Mouse (Mus musculus) hindbrain, embryonic 13.5 days (tissue): Measurements from ENCODE around the gene Gm49318. TPM values are rescaled to one million over a fixed set of nuclear protein-coding genes. Genes with fewer than 3 reads are reported as not detected.

Experiments
- ATAC-seq: fragments of 200-750 bp; cut with Nextera tagmentation; 2 replicates; pipeline ENCODE4 v1.8.0; 2017; ENCODE audit warnings: moderate TSS enrichment; ENCODE audit not compliant: low FRiP score
- H3K27ac ChIP-seq: fragments of 300-500 bp; sonication (generic); 2 replicates; pipeline ENCODE4 v1.5.1; 2015; ENCODE audit warnings: inconsistent platforms, mild to moderate bottlenecking, moderate library complexity
- H3K27me3 ChIP-seq: fragments of 300-500 bp; sonication (generic); 2 replicates; pipeline ENCODE4 v1.6.1; 2015; ENCODE audit warnings: mild to moderate bottlenecking, inconsistent platforms
- H3K36me3 ChIP-seq: fragments of 300-500 bp; sonication (generic); 2 replicates; pipeline ENCODE4 v1.6.1; 2015; ENCODE audit warnings: mild to moderate bottlenecking, inconsistent platforms
- H3K4me1 ChIP-seq: fragments of 300-500 bp; sonication (generic); replicated peaks from 2 replicates; pipeline ENCODE4 v1.6.1; 2015; ENCODE audit warnings: inconsistent platforms
- H3K4me2 ChIP-seq: fragments of 300-500 bp; sonication (generic); 2 replicates; pipeline ENCODE4 v1.6.1; 2015; ENCODE audit warnings: inconsistent platforms, mild to moderate bottlenecking, moderate library complexity
- H3K4me3 ChIP-seq: fragments of 300-500 bp; sonication (generic); 2 replicates; pipeline ENCODE4 v1.5.1; 2015; ENCODE audit warnings: mild to moderate bottlenecking, inconsistent platforms
- H3K9ac ChIP-seq: fragments of 300-500 bp; sonication (generic); 2 replicates; pipeline ENCODE4 v1.6.1; 2015; ENCODE audit warnings: mild to moderate bottlenecking, inconsistent platforms
- H3K9me3 ChIP-seq: fragments of 300-500 bp; sonication (generic); 2 replicates; pipeline ENCODE4 v1.6.1; 2016; ENCODE audit warnings: inconsistent platforms
- WGBS: fragments of 180-500 bp; shearing (Covaris S2); methylation state at CpG from one replicate; pipeline ENCODE4 v1.1.7; 2015; 5-methylcytosine and 5-hydroxymethylcytosine counted together
- polyA plus RNA-seq: library from polyadenylated mRNA; unstranded; fragments of >200 nt; fragmentation: Nextera tagmentation; extraction: Ambion mirVana; gene quantifications from 2 replicates; pipeline ENCODE4 v1.2.1, GENCODE M21; 2015

The Gm49318 gene
- polyA plus RNA-seq, 1 experiment from 2014 or later: not detected

DNA sequence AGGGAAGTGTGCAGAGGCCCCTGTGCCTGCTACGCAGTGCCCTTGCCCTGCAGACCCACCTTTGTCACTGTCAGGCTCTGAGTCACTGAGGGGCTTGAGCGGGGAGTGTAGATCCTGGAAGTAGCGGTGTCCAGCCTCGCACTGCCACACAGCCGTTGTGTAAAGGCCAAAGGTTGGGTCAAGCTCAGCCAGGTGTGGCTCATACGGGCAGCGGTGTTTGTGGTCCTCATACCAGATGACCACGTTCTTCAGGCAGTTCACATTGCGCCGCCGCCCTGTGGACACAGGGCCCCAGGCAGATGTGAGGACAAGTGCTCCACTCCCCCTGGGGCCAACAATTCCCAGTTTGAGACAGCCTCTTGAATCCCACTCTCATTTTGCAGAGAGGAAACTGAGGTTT is 5.4 kb downstream of the Gm49318 start:
- Histone ChIP-seq H3K4me3 (no peak overlapping the region), H3K36me3 (peaks cover 75% of the 10 kb centered on the region), H3K27ac (no peak overlapping the region), H3K4me1 (peaks cover 14% of the 10 kb centered on the region), H3K4me2 (no peak overlapping the region), H3K9ac (no peak overlapping the region), H3K9me3 (no peaks in the 10 kb centered on the region), H3K27me3 (no peaks in the 10 kb centered on the region)
- 99% methylated on average over 11 of the region's 11 CpGs for WGBS
- ATAC-seq: no peak

- H3K4me1 ChIP-seq: peaks cover under 1% of the 10 kb centered on the region
- no peaks in the 10 kb centered on the region for H3K9me3 ChIP-seq
- no peak for ATAC-seq
- H3K9ac ChIP-seq: no peak overlapping the region
- peaks cover 84% of the 10 kb centered on the region for H3K36me3 ChIP-seq
- H3K4me2 ChIP-seq: no peak overlapping the region
- no peak overlapping the region for H3K4me3 ChIP-seq
- H3K27ac ChIP-seq: no peak overlapping the region
- 94% methylated on average over 3 of the region's 3 CpGs for WGBS
- no peaks in the 10 kb centered on the region for H3K27me3 ChIP-seq
Measured at GRCm38 (mm10) chr9:22064341-22064740, 6.7 kb downstream of the Gm49318 start.

DNA sequence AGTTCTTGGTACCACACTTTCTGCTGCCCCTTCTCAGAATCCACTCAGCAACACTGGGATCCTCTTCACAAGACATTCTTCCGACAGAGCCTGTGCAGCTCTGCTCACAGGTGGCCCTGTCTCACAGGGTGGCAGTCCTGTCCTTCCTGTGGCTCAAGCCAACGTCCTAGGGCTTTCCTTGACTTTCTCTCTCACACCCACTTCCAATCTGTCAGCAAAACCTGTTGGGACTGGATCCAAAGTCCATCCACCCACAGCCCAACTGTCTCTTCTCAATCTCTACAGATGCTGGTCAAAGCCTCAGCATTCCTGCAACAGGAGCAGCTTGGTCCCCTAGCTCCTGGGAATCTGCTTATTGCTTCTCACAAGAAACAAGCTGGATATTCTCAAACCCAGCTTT is 9.7 kb downstream of the Gm49318 start:
- Histone ChIP-seq H3K4me3 (no peak overlapping the region), H3K4me1 (no peaks in the 10 kb centered on the region), H3K27me3 (no peaks in the 10 kb centered on the region), H3K9me3 (no peaks in the 10 kb centered on the region), H3K9ac (no peak overlapping the region; the same call in 1 of the 2 replicates), H3K4me2 (no peak overlapping the region), H3K27ac (no peak overlapping the region), H3K36me3 (peaks cover 92% of the 10 kb centered on the region)
- WGBS: 87% methylated on average over 2 of the region's 2 CpGs
- no peak for ATAC-seq

DNA sequence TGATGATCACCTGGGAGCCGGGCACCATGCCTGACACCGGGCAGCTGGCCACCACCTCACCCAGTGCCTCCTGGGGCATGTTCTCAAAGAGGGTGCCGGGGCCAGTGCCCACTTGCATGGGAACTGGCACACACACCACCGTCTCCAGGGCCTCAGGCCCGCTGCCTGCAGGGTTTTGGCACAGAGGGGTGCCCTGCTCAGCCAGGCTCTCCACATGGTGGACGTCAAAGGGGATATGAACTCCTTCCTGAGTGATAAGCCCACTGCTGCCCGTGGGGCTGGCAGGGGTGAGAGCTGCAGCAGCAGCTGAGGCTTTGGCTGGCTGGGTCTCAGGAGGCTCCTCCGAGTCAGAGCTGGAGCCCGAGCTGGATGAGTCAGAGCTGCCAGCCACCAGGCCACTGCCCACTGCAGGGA is 13.0 kb downstream of the Gm49318 start:
- Histone ChIP-seq H3K36me3 (peaks cover 60% of the 10 kb centered on the region), H3K4me1 (peaks cover 8% of the 10 kb centered on the region), H3K9me3 (no peaks in the 10 kb centered on the region), H3K4me3 (no peak overlapping the region), H3K27me3 (peaks cover 8% of the 10 kb centered on the region; the same call in 1 of the 2 replicates), H3K27ac (no peak overlapping the region), H3K9ac (no peak overlapping the region), H3K4me2 (no peak overlapping the region)
- 87% methylated on average over 9 of the region's 9 CpGs for WGBS
- ATAC-seq: no peak

DNA sequence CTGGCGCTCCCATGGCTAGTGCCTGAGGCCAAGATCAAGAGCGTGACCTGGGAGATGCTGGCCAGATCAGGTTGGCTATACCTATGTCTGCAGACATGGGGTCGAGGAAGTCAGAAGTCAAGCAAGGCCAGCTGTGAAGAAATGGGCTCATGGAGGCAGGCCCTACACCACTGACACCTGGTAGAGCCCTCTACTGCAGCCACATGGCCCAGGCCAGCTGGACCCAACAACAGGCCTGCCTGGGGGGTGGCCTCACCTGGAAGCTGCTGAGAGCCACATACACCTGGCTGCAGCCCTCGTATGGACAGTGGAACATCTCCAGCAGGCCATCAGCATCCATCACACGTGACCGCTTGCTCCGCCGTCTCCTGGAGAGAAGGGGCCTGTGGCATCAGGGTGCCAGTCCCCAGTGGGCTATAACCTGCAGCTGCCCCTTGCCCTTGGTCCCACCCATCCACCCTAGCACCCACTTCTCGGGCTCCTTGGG is 14.0 kb downstream of the Gm49318 start:
- peaks cover 8% of the 10 kb centered on the region; the same call in 1 of the 2 replicates for H3K27me3 ChIP-seq
- no peak overlapping the region for H3K4me3 ChIP-seq
- peaks cover 52% of the 10 kb centered on the region for H3K36me3 ChIP-seq
- H3K27ac ChIP-seq: no peak overlapping the region
- 96% methylated on average over 9 of the region's 9 CpGs for WGBS
- no peak for ATAC-seq
- H3K4me2 ChIP-seq: no peak overlapping the region
- H3K9me3 ChIP-seq: no peaks in the 10 kb centered on the region
- H3K4me1 ChIP-seq: peaks cover 11% of the 10 kb centered on the region
- no peak overlapping the region for H3K9ac ChIP-seq

DNA sequence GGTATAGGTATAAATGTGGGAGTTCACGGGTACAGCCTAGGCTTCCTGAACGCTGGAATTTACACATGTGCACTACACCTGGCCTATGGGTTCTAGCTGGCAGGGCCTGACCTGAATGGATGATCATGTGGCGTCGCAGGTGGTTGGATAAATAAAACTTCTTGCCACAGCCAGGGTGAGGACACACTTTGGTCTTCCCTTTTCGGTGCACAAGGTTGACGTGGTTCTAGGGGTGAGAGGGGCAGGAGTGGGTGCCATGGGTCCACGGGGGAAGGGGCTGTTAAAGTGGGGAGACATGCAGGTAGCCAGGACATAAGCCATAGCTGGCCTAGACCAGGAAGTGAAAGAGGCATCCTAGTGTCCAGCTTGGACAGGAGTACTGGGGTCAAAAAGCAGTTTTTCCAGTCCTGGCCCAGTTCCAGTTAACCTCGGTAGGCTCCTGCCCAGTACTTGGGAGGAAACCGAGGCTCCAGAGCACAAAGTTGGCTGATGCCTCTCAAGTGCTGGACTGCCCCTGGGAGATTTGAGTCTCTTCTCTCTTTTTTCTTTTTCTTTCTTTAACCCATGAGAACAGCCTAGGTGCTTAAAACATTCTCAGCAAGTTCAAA is 14.7 kb downstream of the Gm49318 start:
- Histone ChIP-seq H3K9ac (no peak overlapping the region), H3K4me3 (no peak overlapping the region), H3K4me1 (peaks cover 12% of the 10 kb centered on the region), H3K36me3 (peaks cover 45% of the 10 kb centered on the region), H3K4me2 (no peak overlapping the region), H3K27ac (no peak overlapping the region), H3K9me3 (no peaks in the 10 kb centered on the region), H3K27me3 (peaks cover 8% of the 10 kb centered on the region; the same call in 1 of the 2 replicates)
- WGBS: 82% methylated on average over 9 of the region's 9 CpGs
- no peak for ATAC-seq

GRCm38 (mm10) chr9:22055713-22056112 is 15.3 kb downstream of the Gm49318 start:
- Histone ChIP-seq H3K4me3 (no peak overlapping the region), H3K9ac (no peak overlapping the region), H3K9me3 (no peaks in the 10 kb centered on the region), H3K27me3 (peaks cover 8% of the 10 kb centered on the region; the same call in 1 of the 2 replicates), H3K36me3 (peaks cover 38% of the 10 kb centered on the region), H3K4me2 (no peak overlapping the region), H3K27ac (no peak overlapping the region), H3K4me1 (peaks cover 12% of the 10 kb centered on the region)
- ATAC-seq: no peak
- WGBS: 40% methylated on average over 29 of the region's 29 CpGs

DNA sequence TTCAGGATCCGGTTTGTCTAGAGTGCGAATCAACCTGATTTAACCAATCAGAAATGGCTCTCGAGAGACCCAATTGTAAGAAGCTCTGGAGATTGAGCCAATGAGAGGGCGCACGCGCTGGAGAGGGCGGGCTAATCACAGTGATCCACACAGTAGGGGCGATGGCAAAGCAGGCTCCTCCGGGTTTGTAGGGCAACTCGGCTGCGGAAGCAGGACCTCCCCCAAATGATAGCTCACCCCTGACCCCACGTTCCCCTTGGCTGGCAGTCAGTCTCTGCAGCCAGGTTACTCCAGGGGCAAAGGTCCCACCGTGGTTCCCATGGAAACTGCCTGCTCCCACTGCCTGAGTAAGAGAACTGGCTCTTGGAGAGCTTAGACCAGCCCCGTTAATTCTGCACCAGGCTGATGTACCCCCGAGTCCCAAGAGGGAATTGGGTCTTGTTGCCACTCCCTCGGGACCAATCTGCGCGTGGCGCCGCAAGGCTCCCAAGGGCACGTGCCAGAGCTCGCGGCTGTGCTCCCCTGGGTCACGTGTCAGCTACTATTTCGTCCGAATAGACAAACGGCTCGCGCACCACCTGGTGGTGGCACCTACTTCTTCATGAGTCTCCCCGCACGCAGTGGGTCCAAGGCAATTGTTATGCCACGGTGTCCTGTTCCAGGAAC is 16.5 kb downstream of the Gm49318 start:
- Histone ChIP-seq H3K27ac (0 out of 2 replicates have a peak overlapping the region, but pooled peaks have one; percentile 1), H3K4me3 (peak overlapping the region; percentile 20), H3K27me3 (peaks cover 8% of the 10 kb centered on the region; the same call in 1 of the 2 replicates), H3K9ac (no peak overlapping the region), H3K4me2 (peak overlapping the region; percentile 49), H3K9me3 (no peaks in the 10 kb centered on the region), H3K4me1 (peaks cover 19% of the 10 kb centered on the region), H3K36me3 (peaks cover 31% of the 10 kb centered on the region)
- WGBS: 1% methylated on average over 32 of the region's 32 CpGs
- ATAC-seq: peak; percentile 17

GRCm38 (mm10) chr9:22053657-22054056 is 17.4 kb downstream of the Gm49318 start:
- H3K4me3 ChIP-seq: no peak overlapping the region
- no peak overlapping the region for H3K4me2 ChIP-seq
- H3K27ac ChIP-seq: no peak overlapping the region
- no peak overlapping the region for H3K9ac ChIP-seq
- H3K9me3 ChIP-seq: no peaks in the 10 kb centered on the region
- WGBS: 37% methylated on average over 6 of the region's 7 CpGs
- ATAC-seq: no peak
- H3K36me3 ChIP-seq: peaks cover 29% of the 10 kb centered on the region
- peaks cover 27% of the 10 kb centered on the region for H3K4me1 ChIP-seq
- H3K27me3 ChIP-seq: peaks cover 8% of the 10 kb centered on the region; the same call in 1 of the 2 replicates

DNA sequence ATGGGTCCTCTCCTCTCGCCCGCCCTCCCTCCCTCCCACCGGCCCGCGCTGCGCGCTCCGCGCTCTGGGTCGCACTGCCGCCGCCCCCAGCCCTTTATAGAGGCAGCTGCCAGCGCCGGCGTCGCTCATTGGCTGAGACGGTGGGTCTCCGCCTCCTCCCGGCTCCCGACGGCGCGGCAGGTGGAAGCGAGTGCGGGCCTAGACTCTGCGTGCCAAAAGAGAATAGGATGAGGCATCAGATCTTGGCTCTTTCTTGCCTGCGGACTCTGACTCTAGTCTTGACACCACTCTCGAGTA is 19.2 kb downstream of the Gm49318 start, which contains the start of gene Elavl3:
Elavl3 (minus strand) TSS at position 66 of the 297 bp plus-strand sequence.
- no peaks in the 10 kb centered on the region for H3K9me3 ChIP-seq
- H3K4me1 ChIP-seq: peaks cover 45% of the 10 kb centered on the region
- peak within 1 kb of the TSS; percentile 86 for H3K4me3 ChIP-seq
- H3K27me3 ChIP-seq: peaks cover 8% of the 10 kb centered on the region; the same call in 1 of the 2 replicates
- H3K4me2 ChIP-seq: peak within 1 kb of the TSS; percentile 89
- H3K9ac ChIP-seq: peak within 1 kb of the TSS; percentile 99
- 0% methylated on average over 22 of the region's 28 CpGs for WGBS
- H3K36me3 ChIP-seq: peaks cover 13% of the 10 kb centered on the region
- ATAC-seq: peak; percentile 74
- H3K27ac ChIP-seq: peak within 1 kb of the TSS; percentile 97

DNA sequence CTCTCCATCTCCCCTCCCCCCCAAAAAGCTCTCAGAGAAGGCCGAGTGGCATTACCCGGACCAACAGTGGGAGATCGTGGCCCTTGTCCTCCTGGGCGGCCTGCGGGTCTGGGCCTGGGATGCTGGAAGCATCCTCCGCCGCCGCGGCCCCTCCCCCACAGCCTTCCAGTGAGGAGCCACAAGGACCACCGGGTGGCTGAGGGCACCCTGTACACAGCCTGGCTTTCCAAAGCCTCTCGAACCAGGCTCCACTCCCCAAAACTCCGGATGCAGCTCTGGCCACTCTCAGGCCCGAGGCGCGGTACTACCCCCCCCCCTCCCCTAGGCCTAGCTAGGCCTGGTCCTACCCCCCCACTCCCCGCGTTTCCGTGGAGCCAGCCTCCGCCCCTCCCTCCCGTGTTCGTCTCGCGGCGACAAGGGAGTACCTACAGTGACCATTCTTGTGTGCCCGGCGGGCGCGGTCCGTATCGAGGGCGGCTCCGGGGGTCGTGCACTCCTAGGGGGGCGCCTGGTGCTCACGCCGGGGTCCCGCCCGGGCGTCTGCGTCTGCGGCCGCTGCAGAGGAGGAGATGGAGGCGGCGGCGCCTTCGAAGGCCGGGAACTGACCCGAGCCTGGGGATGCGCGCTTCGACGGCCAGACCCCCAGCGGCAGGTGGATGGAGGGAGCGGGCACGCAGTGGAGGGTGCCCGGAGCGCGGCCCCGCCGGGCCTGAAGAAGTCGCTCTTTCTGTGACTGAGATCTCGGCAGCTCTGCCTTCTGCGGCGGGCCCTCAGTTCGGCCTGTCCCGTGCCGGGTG is 19.7 kb downstream of the Gm49318 start:
- H3K9me3 ChIP-seq: no peaks in the 10 kb centered on the region
- ATAC-seq: peak; percentile 41
- H3K27me3 ChIP-seq: peaks cover 8% of the 10 kb centered on the region; the same call in 1 of the 2 replicates
- H3K36me3 ChIP-seq: peaks cover 8% of the 10 kb centered on the region; the same call in 1 of the 2 replicates
- peak overlapping the region; percentile 86 for H3K4me3 ChIP-seq
- WGBS: under 1% methylated on average over 67 of the region's 67 CpGs
- peaks cover 50% of the 10 kb centered on the region for H3K4me1 ChIP-seq
- peak overlapping the region; percentile 99 for H3K9ac ChIP-seq
- peak overlapping the region; percentile 97 for H3K27ac ChIP-seq
- peak overlapping the region; percentile 89 for H3K4me2 ChIP-seq

GRCm38 (mm10) chr9:22050351-22050889 is 20.6 kb downstream of the Gm49318 start:
- Histone ChIP-seq H3K4me1 (peaks cover 55% of the 10 kb centered on the region), H3K27ac (peak overlapping the region; percentile 97), H3K4me2 (peak overlapping the region; percentile 89), H3K4me3 (peak overlapping the region; percentile 86), H3K9ac (peak overlapping the region; percentile 99), H3K36me3 (peaks cover 7% of the 10 kb centered on the region; the same call in 1 of the 2 replicates), H3K9me3 (no peaks in the 10 kb centered on the region), H3K27me3 (peaks cover 6% of the 10 kb centered on the region; the same call in 1 of the 2 replicates)
- ATAC-seq: peak; percentile 18
- under 1% methylated on average over 41 of the region's 43 CpGs for WGBS
